Mouse (Mus musculus) monocyte, adult 5-6 weeks (primary cell): ENCODE results near the gene Mipol1. TPM values are rescaled to one million over a fixed set of nuclear protein-coding genes. Genes with fewer than 3 reads are reported as not detected.

Source experiments
- ATAC-seq: fragments of 153-309, 156-312 bp; replicated peaks from 2 replicates; pipeline ENCODE4 v1.8.0; 2017; ENCODE audit warnings: mild to moderate bottlenecking; ENCODE audit not compliant: low TSS enrichment, insufficient number of reproducible peaks, severe bottlenecking, poor library complexity, low FRiP score
- total RNA-seq: library from RNA; stranded (forward); fragments of 200-1000, 200-491, 200-594 nt; gene quantifications from 3 replicates; pipeline ENCODE4 v1.2.3, GENCODE M21; 2017

Gene Mipol1
- total RNA-seq, 1 experiment from 2014 or later = 10.4 TPM

GRCm38 (mm10) chr12:57231085-57231875, 1.1 kb downstream of the Mipol1 start:
- ATAC-seq = peak; percentile 32; the same call in 1 of the 2 replicates

DNA sequence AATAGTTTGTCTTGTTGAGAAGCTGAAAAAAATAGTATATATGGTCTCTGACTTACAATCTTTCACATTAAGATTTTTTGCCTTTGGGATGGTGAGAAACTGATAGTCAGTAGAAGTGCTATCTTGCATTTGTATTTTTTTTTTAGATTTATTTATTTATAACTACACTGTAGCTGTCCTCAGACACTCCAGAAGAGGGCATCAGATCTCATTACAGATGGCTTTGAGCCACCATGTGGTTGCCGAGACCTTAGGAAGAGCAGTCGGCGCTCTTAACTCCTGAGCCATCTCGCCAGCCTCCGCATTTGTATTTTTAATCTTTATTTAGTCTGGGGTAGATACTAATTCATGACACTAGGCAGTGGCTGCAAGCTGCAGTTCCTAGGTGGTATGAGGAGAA, 3.2 kb downstream of the Mipol1 start:
- no peak for ATAC-seq

GRCm38 (mm10) chr12:57243671-57244495, 13.7 kb downstream of the Mipol1 start:
- peak; percentile 77 for ATAC-seq

DNA sequence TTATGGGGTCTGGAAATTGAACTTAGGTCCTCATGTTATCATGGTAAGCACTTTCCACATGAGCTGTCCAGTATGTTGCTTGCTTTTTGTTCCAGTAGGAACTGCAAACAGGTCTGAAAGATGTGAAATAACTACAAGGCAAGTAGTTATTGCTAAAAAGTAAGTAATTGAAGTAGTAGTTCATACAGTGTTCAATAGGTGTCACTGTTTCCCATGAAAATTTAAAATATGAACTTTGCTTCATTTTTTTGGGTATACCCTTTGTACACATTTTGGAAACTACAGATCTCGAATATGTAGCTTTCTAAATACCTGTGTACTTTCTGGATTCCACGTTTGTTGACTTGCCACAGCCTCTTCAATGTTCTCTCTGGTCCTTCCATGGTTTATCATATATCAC, 28.3 kb downstream of the Mipol1 start:
- ATAC-seq = no peak

- ATAC-seq = no peak
Measured at GRCm38 (mm10) chr12:57275456-57275855, 45.2 kb downstream of the Mipol1 start.

- ATAC-seq = no peak
Measured at GRCm38 (mm10) chr12:57281155-57282114, 51.2 kb downstream of the Mipol1 start.

DNA sequence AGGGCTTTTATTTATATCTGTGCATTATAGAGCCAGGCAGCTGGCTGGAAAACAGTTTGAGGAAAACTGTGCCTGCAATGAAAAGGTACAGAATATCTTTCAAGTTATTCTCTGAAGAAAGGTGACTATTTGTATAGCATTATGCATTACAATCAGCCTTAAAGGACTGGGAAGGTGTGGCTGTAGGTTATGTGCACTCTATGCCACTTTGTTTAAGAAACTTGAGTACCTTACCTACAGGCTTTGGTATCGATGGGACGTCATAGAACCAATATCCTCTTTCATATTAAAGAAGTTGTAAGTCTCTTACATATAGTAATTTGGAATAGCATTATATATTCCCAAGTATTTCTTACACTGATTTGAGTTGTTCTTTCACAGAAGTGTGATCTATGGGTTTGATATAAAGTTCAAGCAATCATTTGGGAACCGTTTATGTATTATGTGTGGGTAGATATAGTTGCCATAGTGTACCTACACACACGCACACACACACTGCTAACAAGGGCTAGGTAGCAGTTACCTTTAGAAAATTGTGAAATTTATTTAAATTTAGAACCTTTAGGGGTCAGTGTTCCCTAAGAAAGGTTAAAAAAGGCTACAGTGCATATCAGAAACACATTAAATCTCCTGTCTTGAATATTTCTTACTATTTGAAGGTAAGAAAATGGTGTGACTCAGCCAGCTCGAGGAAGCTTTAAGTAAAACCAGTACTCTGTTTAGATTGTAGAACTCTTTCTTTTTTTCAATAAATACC, 55.3 kb downstream of the Mipol1 start:
- no peak for ATAC-seq

- ATAC-seq = no peak
Measured at GRCm38 (mm10) chr12:57307337-57307736, 77.1 kb downstream of the Mipol1 start.

DNA sequence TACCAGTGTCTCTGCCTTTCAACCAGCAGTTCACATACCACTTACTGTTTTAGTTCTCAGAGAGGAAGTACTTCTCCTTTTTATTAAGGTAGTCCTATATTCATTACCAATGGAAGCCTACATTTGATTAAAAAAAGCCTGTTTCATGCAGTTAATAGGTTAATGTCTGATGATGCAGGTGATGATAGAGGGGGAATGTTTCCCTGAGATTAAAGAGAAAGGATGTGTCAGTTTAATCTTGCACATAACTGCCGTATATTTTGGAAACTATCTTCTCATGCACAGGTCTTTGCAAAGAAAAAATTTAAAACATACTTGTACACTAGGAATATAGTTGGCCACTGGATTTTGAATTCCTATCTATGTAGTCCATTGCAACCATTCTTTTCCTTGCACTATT, 77.5 kb downstream of the Mipol1 start:
- no peak for ATAC-seq

DNA sequence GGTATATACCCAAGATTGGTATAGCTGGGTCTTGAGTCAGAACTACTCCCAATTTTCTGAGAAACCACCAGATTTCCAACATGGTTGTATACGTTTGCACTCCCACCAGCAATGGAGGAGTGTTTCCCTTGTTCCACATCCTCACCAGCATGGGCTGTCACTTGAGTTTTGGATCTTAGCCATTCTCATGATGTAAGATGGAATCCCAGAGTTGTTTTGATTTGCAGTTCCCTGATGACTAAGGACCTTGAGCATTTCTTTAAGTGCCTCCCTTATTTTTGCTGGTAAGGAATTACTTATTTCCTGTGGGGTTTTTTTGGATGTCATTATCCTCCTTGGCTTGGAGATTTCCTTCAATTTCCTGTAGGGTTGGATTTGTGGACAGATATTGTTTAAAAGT, 108.8 kb downstream of the Mipol1 start:
- ATAC-seq = no peak

- no peak for ATAC-seq
Measured at GRCm38 (mm10) chr12:57340111-57340510, 109.9 kb downstream of the Mipol1 start.

- ATAC-seq = no peak
Measured at GRCm38 (mm10) chr12:57362732-57363131, 132.5 kb downstream of the Mipol1 start.

DNA sequence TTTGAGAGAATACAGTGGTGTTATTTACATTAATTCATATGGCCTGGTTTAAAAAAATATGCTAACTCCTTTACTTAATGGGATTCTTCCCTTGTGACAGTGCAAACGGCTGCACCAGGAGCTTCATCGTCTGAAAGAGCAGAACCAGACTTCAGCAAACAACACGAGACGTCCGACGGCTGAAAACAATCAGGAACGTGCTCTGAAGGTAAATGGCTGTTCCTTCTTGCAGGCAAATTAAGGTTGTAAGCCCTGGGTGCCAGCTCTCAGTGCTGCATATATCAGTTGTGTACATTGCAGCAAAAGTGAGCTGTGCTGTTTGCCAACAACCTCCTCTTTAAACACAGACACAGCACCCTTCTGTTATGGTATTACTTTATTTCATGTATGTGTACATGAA, 133.8 kb downstream of the Mipol1 start:
- no peak for ATAC-seq

- ATAC-seq = no peak
Measured at GRCm38 (mm10) chr12:57371790-57372547, 141.7 kb downstream of the Mipol1 start.

GRCm38 (mm10) chr12:57382797-57383196, 152.6 kb downstream of the Mipol1 start:
- no peak for ATAC-seq

DNA sequence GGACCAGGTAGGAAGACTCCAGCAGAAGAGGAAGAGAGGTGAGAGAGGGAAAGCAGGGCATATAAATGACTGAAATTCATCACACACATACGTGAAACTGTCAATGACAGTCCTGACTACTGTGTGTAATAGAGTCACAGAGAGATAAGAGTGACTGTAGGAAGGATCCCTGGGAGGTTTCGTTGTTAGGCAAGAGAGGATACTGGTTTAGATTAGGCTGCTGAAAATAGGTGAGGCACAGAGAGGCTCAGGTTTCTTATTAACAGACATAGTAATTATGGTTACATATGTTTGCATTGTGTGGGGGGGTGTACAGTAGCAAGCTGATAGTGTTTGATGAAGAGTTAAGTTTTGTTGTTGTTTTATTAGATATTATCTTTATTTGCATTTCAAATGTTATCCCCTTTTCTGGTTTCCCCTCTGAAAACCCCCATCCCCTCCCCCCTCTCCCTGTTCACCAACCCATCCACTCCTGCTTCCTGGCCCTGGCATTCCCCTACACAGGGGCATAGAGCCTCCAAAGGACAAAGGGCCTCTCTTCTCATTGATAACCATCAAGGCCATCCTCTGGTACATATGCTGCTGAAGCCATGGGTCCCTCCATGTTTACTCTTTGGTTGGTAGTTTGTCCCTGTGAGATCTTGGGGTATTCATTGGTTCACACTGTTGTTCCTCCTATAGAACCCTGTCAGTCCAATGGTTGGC, 157.5 kb downstream of the Mipol1 start:
- no peak for ATAC-seq

DNA sequence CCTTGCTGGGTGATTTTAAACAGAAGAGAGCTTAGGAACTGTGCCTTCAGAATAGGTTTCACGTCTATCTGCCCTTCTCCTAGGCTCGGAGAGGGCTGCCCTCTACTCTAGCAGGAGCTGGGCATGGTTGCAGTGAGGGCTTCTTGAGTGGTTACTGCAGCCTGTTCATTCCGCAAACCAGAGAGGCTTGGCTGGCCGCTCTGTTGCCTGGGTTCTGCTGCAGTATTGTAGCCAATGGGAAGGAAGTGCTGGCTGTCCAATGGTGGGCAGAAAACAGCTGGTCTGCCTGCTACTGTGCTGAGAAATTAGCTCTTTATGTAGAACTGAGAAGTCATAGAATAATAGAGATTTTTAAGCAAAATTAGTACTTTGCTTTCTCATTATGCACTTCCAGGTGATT, 169.3 kb downstream of the Mipol1 start:
- no peak for ATAC-seq
